Mouse (Mus musculus) gastrocnemius, postnatal 10 days (tissue): Measurements from ENCODE around the gene Nhlrc2. TPM values are rescaled to one million over a fixed set of nuclear protein-coding genes. Genes with fewer than 3 reads are reported as not detected.

Experiments used
- DNase-seq: peaks from one replicate; pipeline ENCODE4 v3.0.0; 2021; ENCODE audit warnings: mixed read lengths
- total RNA-seq, 2 experiments: library from RNA; stranded (reverse); gene quantifications; 2 replicates each; pipeline ENCODE4 v1.2.3; 2021

The Nhlrc2 gene
- total RNA-seq, 2 experiments from 2014 or later, result 12.9 to 14.3 TPM

- no peak for DNase-seq
These were observed 15.4 kb downstream of the Nhlrc2 start for GRCm38 (mm10) chr19:56563469-56563868.

GRCm38 (mm10) chr19:56565358-56565757 is 17.3 kb downstream of the Nhlrc2 start:
- no peak for DNase-seq

GRCm38 (mm10) chr19:56566041-56566440 is 18.0 kb downstream of the Nhlrc2 start:
- DNase-seq, result peak; percentile 27

GRCm38 (mm10) chr19:56566940-56567339 is 18.9 kb downstream of the Nhlrc2 start:
- DNase-seq, result no peak

GRCm38 (mm10) chr19:56570781-56571180 is 22.7 kb downstream of the Nhlrc2 start:
- no peak for DNase-seq

GRCm38 (mm10) chr19:56571234-56571633 is 23.2 kb downstream of the Nhlrc2 start:
- no peak for DNase-seq

GRCm38 (mm10) chr19:56571913-56572312 is 23.9 kb downstream of the Nhlrc2 start:
- DNase-seq, result no peak

GRCm38 (mm10) chr19:56573184-56573583 is 25.1 kb downstream of the Nhlrc2 start:
- DNase-seq, result no peak

GRCm38 (mm10) chr19:56577801-56578200 is 29.7 kb downstream of the Nhlrc2 start:
- no peak for DNase-seq

- no peak for DNase-seq
These were observed 33.9 kb downstream of the Nhlrc2 start for GRCm38 (mm10) chr19:56581981-56582380.

GRCm38 (mm10) chr19:56583785-56584184 is 35.7 kb downstream of the Nhlrc2 start:
- no peak for DNase-seq

- DNase-seq, result no peak
These were observed 36.2 kb downstream of the Nhlrc2 start for GRCm38 (mm10) chr19:56584288-56584687.

- DNase-seq, result no peak
These were observed 38.3 kb downstream of the Nhlrc2 start for GRCm38 (mm10) chr19:56586320-56586719.

GRCm38 (mm10) chr19:56588205-56588626 is 40.2 kb downstream of the Nhlrc2 start:
- DNase-seq, result peak; percentile 71

- DNase-seq, result no peak
These were observed 40.9 kb downstream of the Nhlrc2 start for GRCm38 (mm10) chr19:56589008-56589407.

GRCm38 (mm10) chr19:56589455-56589854 is 41.4 kb downstream of the Nhlrc2 start:
- DNase-seq, result no peak

- no peak for DNase-seq
These were observed 42.2 kb downstream of the Nhlrc2 start for GRCm38 (mm10) chr19:56590250-56590649.

GRCm38 (mm10) chr19:56592472-56592871 is 44.4 kb downstream of the Nhlrc2 start:
- DNase-seq, result no peak

GRCm38 (mm10) chr19:56599996-56600395 is 51.9 kb downstream of the Nhlrc2 start:
- DNase-seq, result no peak

GRCm38 (mm10) chr19:56600797-56601196 is 52.7 kb downstream of the Nhlrc2 start:
- no peak for DNase-seq

- no peak for DNase-seq
These were observed 53.9 kb downstream of the Nhlrc2 start for GRCm38 (mm10) chr19:56601901-56602347.

- DNase-seq, result no peak
These were observed 60.9 kb downstream of the Nhlrc2 start for GRCm38 (mm10) chr19:56608946-56609345.

GRCm38 (mm10) chr19:56614131-56614530 is 66.1 kb downstream of the Nhlrc2 start:
- DNase-seq, result no peak

GRCm38 (mm10) chr19:56618845-56619244 is 70.8 kb downstream of the Nhlrc2 start:
- DNase-seq, result no peak

- no peak for DNase-seq
These were observed 71.5 kb downstream of the Nhlrc2 start for GRCm38 (mm10) chr19:56619546-56619945.
